Mouse (Mus musculus) ES-Bruce4 (cell line): ENCODE results near the gene Defb45.

Source experiments
- CTCF ChIP-seq: IDR thresholded peaks from one replicate; pipeline ENCODE4 v1.8.1; 2011; ENCODE audit warnings: low read depth, low read length
- EP300 ChIP-seq: IDR thresholded peaks from 2 replicates; pipeline ENCODE4 v1.6.1; 2011; ENCODE audit warnings: low read depth, low read length; ENCODE audit not compliant: insufficient read depth
- POLR2A ChIP-seq: IDR thresholded peaks from one replicate; pipeline ENCODE4 v1.8.1; 2011; ENCODE audit warnings: low read length; ENCODE audit not compliant: insufficient read depth

- TF ChIP-seq POLR2A (no peak), EP300 (no peak), CTCF (no peak)
Observed at GRCm38 (mm10) chr2:152556655-152557054, 42.5 kb downstream of the Defb45 start.
